Mouse (Mus musculus): ENCODE data around the gene Naa35. TPM values are rescaled to one million over a fixed set of nuclear protein-coding genes. Genes with fewer than 3 reads are reported as not detected.
A peak's percentile ranks its signal among the peaks of the same experiment; 100 is the strongest.

Gene Naa35
- polyA plus RNA-seq, 1 experiment, result 35.1 TPM

DNA sequence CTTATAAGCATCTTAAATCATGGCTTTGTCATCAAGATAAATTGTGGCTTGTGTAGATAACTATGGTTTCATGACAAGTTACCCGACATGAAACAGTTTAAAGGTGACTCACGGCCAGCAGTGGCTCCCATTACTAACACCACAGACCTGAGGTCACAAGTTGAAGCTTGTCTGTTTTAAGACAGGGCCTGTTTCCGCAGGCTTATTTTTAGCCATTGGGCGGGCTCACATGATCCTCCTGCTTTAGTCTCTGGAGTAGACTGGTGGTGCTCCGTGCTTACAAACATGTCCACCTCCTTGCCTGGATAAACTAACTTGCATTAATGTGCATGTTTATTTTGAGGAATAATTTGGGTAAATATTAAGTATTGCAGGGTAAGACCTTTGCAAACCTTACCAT is 39.8 kb downstream of the Naa35 start:
- Histone ChIP-seq H3K36me3 (ENCODE audit: control insufficient read depth, insufficient read depth) (peaks cover 76% of the 10 kb centered on the region), H3K79me2 (ENCODE audit: control insufficient read depth, insufficient read depth) (no peaks in the 10 kb centered on the region), H3ac (ENCODE audit: control insufficient read depth, insufficient read length, low read depth) (no peak overlapping the region), H3K4me3 (ENCODE audit: insufficient read depth, poor library complexity, severe bottlenecking) (no peak overlapping the region), H3K79me3 (ENCODE audit: low read depth) (no peaks in the 10 kb centered on the region), H3K27me3 (ENCODE audit: control insufficient read depth, insufficient read depth, insufficient read length) (no peaks in the 10 kb centered on the region)
- TF ChIP-seq CTCF (IDR thresholded peaks at IDR 0.05; ENCODE audit: control insufficient read depth, insufficient read depth, insufficient read length) (no peak), FOSL1 (IDR thresholded peaks at IDR 0.05; ENCODE audit: insufficient read depth, low read length, poor library complexity, severe bottlenecking) (peak; percentile 30), MYOD1 (IDR thresholded peaks at IDR 0.05; ENCODE audit: control insufficient read depth, insufficient read length, low read depth) (no peak)

GRCm38 (mm10) chr13:59626739-59627138 is 41.7 kb downstream of the Naa35 start:
- peaks cover 76% of the 10 kb centered on the region for H3K36me3 ChIP-seq (ENCODE audit: control insufficient read depth, insufficient read depth)
- H3K4me3 ChIP-seq (ENCODE audit: insufficient read depth, poor library complexity, severe bottlenecking), result no peak overlapping the region
- TF ChIP-seq MAX (IDR thresholded peaks at IDR 0.05) (no peak), USF1 (IDR thresholded peaks at IDR 0.05; ENCODE audit: low read depth) (no peak), CTCF (IDR thresholded peaks at IDR 0.05; ENCODE audit: control insufficient read depth, insufficient read depth, insufficient read length) (no peak)

DNA sequence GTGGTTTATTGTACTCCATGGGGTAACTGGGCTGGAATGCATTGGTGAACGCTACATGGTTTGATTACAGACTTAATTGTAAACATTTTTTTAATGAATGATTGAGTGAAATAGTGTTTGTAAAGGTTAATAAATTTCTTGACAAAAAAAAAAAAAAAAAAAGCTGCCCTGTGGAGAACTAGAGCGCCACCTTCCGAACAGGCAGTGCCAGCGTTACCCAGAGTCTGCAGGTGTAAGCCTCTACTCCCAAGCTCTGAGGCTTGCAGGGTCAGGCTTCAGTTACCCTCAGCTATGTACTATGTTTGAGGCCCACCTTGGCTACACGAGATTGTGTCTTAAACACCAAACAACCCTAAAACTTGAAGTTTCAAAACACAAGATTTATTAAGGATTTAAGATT is 49.6 kb downstream of the Naa35 start:
- no peaks in the 10 kb centered on the region for H3K79me2 ChIP-seq (ENCODE audit: control insufficient read depth, insufficient read depth)
- TF ChIP-seq FOSL1 (IDR thresholded peaks at IDR 0.05; ENCODE audit: insufficient read depth, low read length, poor library complexity, severe bottlenecking) (no peak), MYOG (IDR thresholded peaks at IDR 0.05; ENCODE audit: control insufficient read depth, extremely low read depth, insufficient read length) (no peak), CEBPB (IDR thresholded peaks at IDR 0.05; ENCODE audit: low read depth) (no peak), USF1 (IDR thresholded peaks at IDR 0.05; ENCODE audit: low read depth) (no peak)
- no peaks in the 10 kb centered on the region for H3K27me3 ChIP-seq (ENCODE audit: control insufficient read depth, insufficient read depth, insufficient read length)
- no peak overlapping the region for H3K4me3 ChIP-seq (ENCODE audit: insufficient read depth, poor library complexity, severe bottlenecking)
- H3K79me3 ChIP-seq (ENCODE audit: low read depth), result no peaks in the 10 kb centered on the region
- no peak overlapping the region for H3ac ChIP-seq (ENCODE audit: control insufficient read depth, insufficient read length, low read depth)
- peaks cover 69% of the 10 kb centered on the region for H3K36me3 ChIP-seq (ENCODE audit: control insufficient read depth, insufficient read depth)

More at GRCm38 (mm10) chr13:59626739-59627138, 41.7 kb downstream of the Naa35 start:
- H3K27me3 ChIP-seq (ENCODE audit: control insufficient read depth, insufficient read depth, insufficient read length), result no peaks in the 10 kb centered on the region
- no peaks in the 10 kb centered on the region for H3K79me3 ChIP-seq (ENCODE audit: low read depth)
- no peaks in the 10 kb centered on the region for H3K79me2 ChIP-seq (ENCODE audit: control insufficient read depth, insufficient read depth)
- no peak overlapping the region for H3ac ChIP-seq (ENCODE audit: control insufficient read depth, insufficient read length, low read depth)

DNA sequence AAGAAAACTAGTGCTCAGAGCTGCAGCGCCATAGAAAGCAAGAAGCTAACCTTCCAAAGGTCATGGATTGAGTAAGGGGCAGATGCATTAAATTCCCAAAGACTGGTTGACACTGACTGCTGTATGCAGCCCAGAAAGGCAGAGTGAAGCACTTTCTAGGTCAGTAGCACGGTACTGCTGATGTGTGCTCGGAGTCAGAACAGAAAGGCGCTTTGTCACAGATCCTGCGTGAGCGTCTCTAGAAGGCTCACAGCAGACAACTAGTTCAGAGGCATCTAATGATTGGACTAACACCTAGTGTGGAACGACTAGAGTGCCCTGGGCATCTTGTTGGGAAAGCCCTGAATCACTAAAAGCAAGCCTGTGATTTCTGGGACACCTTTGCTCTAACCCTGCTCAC is 52.7 kb downstream of the Naa35 start:
- Histone ChIP-seq H3K27me3 (ENCODE audit: control insufficient read depth, insufficient read depth, insufficient read length) (no peaks in the 10 kb centered on the region), H3K4me3 (ENCODE audit: insufficient read depth, poor library complexity, severe bottlenecking) (no peak overlapping the region), H3ac (ENCODE audit: control insufficient read depth, insufficient read length, low read depth) (no peak overlapping the region), H3K79me2 (ENCODE audit: control insufficient read depth, insufficient read depth) (no peaks in the 10 kb centered on the region), H3K36me3 (ENCODE audit: control insufficient read depth, insufficient read depth) (peaks cover 44% of the 10 kb centered on the region), H3K79me3 (ENCODE audit: low read depth) (no peaks in the 10 kb centered on the region)
- TF ChIP-seq FOSL1 (IDR thresholded peaks at IDR 0.05; ENCODE audit: insufficient read depth, low read length, poor library complexity, severe bottlenecking), result no peak
- no peak for TF ChIP-seq CTCF (IDR thresholded peaks at IDR 0.05; ENCODE audit: control insufficient read depth, insufficient read depth, insufficient read length)
- TF ChIP-seq MAX (IDR thresholded peaks at IDR 0.05), result no peak
- no peak for TF ChIP-seq CEBPB (IDR thresholded peaks at IDR 0.05; ENCODE audit: low read depth)
- TF ChIP-seq USF1 (IDR thresholded peaks at IDR 0.05; ENCODE audit: low read depth), result no peak
- TF ChIP-seq MYOG (IDR thresholded peaks at IDR 0.05; ENCODE audit: control insufficient read depth, extremely low read depth, insufficient read length), result no peak
- TF ChIP-seq MYOD1 (IDR thresholded peaks at IDR 0.05; ENCODE audit: control insufficient read depth, insufficient read length, low read depth), result no peak

DNA sequence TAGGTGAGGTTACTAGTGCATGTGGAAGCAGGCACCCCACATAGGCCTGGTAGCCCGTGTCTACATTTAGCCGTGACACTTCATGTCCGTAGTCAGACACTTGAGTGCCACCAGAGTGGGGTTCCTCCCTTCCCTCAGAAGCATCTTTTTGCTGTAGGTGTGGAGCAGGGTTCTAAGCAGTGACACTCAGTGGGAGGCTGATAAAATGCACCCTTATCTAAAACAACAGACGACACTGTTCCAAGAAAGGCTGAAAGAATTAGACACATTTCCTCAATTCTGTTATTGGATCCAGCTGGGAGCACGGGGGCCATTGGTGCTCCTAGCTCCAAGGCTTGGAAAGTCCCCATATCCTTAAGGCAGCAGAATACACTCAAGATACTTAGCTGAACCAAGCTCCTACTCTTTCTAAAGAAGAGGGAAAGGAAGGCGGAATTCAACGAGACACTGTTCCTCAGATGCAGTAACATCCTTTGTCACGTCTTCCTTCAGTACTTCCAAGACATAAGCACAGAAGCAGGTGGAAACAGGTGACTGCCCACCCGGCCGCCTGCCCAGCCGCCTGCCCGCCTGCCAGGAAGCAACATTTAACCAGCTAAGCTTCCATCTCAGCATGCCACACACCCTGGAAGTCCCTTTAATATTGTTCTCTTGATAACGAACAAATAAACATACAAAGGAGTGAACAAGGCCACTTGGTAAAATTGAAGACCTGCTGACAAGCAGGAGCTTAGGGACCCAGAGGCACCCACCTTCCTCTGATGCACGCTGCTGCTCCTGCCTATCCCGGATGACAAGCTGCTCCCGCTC is 54.5 kb downstream of the Naa35 start:
- Histone ChIP-seq H3K79me2 (ENCODE audit: control insufficient read depth, insufficient read depth) (no peaks in the 10 kb centered on the region), H3K27me3 (ENCODE audit: control insufficient read depth, insufficient read depth, insufficient read length) (no peaks in the 10 kb centered on the region), H3ac (ENCODE audit: control insufficient read depth, insufficient read length, low read depth) (no peak overlapping the region), H3K4me3 (ENCODE audit: insufficient read depth, poor library complexity, severe bottlenecking) (no peak overlapping the region), H3K36me3 (ENCODE audit: control insufficient read depth, insufficient read depth) (peaks cover 26% of the 10 kb centered on the region), H3K79me3 (ENCODE audit: low read depth) (no peaks in the 10 kb centered on the region)
- TF ChIP-seq CTCF (IDR thresholded peaks at IDR 0.05; ENCODE audit: control insufficient read depth, insufficient read depth, insufficient read length), result no peak
- TF ChIP-seq MAX (IDR thresholded peaks at IDR 0.05), result no peak
- no peak for TF ChIP-seq MYOD1 (IDR thresholded peaks at IDR 0.05; ENCODE audit: control insufficient read depth, insufficient read length, low read depth)
- no peak for TF ChIP-seq USF1 (IDR thresholded peaks at IDR 0.05; ENCODE audit: low read depth)
- TF ChIP-seq MYOG (IDR thresholded peaks at IDR 0.05; ENCODE audit: control insufficient read depth, extremely low read depth, insufficient read length), result no peak
- TF ChIP-seq CEBPB (IDR thresholded peaks at IDR 0.05; ENCODE audit: low read depth), result no peak
- no peak for TF ChIP-seq FOSL1 (IDR thresholded peaks at IDR 0.05; ENCODE audit: insufficient read depth, low read length, poor library complexity, severe bottlenecking)

DNA sequence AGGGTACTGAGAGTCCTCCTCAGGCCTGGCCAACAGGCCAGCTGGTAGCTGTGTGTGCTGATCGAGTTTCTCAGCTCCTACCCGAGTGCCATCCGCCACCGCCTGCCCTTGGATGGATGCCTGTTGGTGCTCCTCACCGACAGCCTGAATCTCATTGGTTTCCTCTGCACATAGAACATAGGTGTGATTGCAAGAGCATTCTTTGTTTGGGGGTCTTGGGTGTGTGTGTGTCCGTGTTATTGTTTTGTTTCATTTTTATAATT is 55.0 kb downstream of the Naa35 start:
- Histone ChIP-seq H3ac (ENCODE audit: control insufficient read depth, insufficient read length, low read depth) (no peak overlapping the region), H3K4me3 (ENCODE audit: insufficient read depth, poor library complexity, severe bottlenecking) (no peak overlapping the region), H3K79me3 (ENCODE audit: low read depth) (no peaks in the 10 kb centered on the region), H3K79me2 (ENCODE audit: control insufficient read depth, insufficient read depth) (no peaks in the 10 kb centered on the region), H3K27me3 (ENCODE audit: control insufficient read depth, insufficient read depth, insufficient read length) (no peaks in the 10 kb centered on the region), H3K36me3 (ENCODE audit: control insufficient read depth, insufficient read depth) (peaks cover 21% of the 10 kb centered on the region)
- TF ChIP-seq FOSL1 (IDR thresholded peaks at IDR 0.05; ENCODE audit: insufficient read depth, low read length, poor library complexity, severe bottlenecking), result no peak
- no peak for TF ChIP-seq CTCF (IDR thresholded peaks at IDR 0.05; ENCODE audit: control insufficient read depth, insufficient read depth, insufficient read length)
- TF ChIP-seq CEBPB (IDR thresholded peaks at IDR 0.05; ENCODE audit: low read depth), result no peak
- no peak for TF ChIP-seq USF1 (IDR thresholded peaks at IDR 0.05; ENCODE audit: low read depth)
- TF ChIP-seq MYOG (IDR thresholded peaks at IDR 0.05; ENCODE audit: control insufficient read depth, extremely low read depth, insufficient read length), result no peak
- no peak for TF ChIP-seq MAX (IDR thresholded peaks at IDR 0.05)
- no peak for TF ChIP-seq MYOD1 (IDR thresholded peaks at IDR 0.05; ENCODE audit: control insufficient read depth, insufficient read length, low read depth)
